Mouse (Mus musculus) heart, embryonic 12.5 days (tissue): Measurements from ENCODE around the gene B4galnt4. TPM values are rescaled to one million over a fixed set of nuclear protein-coding genes. Genes with fewer than 3 reads are reported as not detected.
"Not testable (repeated sequence)": the region's sequence is repeated elsewhere in the genome, so short reads cannot be mapped to it uniquely, and the experiment has no call there.

Source experiments
- ATAC-seq: fragments of 200-750 bp; cut with Nextera tagmentation; 2 replicates; pipeline ENCODE4 v1.8.0; 2017; ENCODE audit warnings: moderate TSS enrichment, moderate library complexity; ENCODE audit not compliant: insufficient number of reproducible peaks, low FRiP score
- H3K27ac ChIP-seq: fragments of 300-500 bp; sonication (generic); 2 replicates; pipeline ENCODE4 v1.5.1; 2016; ENCODE audit warnings: mild to moderate bottlenecking, moderate library complexity; ENCODE audit not compliant: poor library complexity, severe bottlenecking
- H3K27me3 ChIP-seq: fragments of 300-500 bp; sonication (generic); replicated peaks from 2 replicates; pipeline ENCODE4 v1.6.1; 2016; ENCODE audit warnings: mild to moderate bottlenecking, moderate library complexity
- H3K36me3 ChIP-seq: fragments of 300-500 bp; sonication (generic); 2 replicates; pipeline ENCODE4 v1.6.1; 2016; ENCODE audit warnings: mild to moderate bottlenecking, moderate library complexity
- H3K4me1 ChIP-seq: fragments of 300-500 bp; sonication (generic); replicated peaks from 2 replicates; pipeline ENCODE4 v1.6.1; 2016; ENCODE audit warnings: mild to moderate bottlenecking
- H3K4me2 ChIP-seq: fragments of 300-500 bp; sonication (generic); 2 replicates; pipeline ENCODE4 v1.6.1; 2016; ENCODE audit warnings: mild to moderate bottlenecking, moderate library complexity
- H3K4me3 ChIP-seq: fragments of 300-500 bp; sonication (generic); 2 replicates; pipeline ENCODE4 v1.5.1; 2016; ENCODE audit warnings: mild to moderate bottlenecking
- H3K9ac ChIP-seq: fragments of 300-500 bp; sonication (generic); 2 replicates; pipeline ENCODE4 v1.6.1; 2016; ENCODE audit warnings: mild to moderate bottlenecking, moderate library complexity
- H3K9me3 ChIP-seq: fragments of 300-500 bp; sonication (generic); replicated peaks from 2 replicates; pipeline ENCODE4 v1.6.1; 2016; ENCODE audit warnings: mild to moderate bottlenecking, moderate library complexity
- WGBS: fragments of 180-500 bp; shearing (Covaris S2); methylation state at CpG from one replicate; pipeline ENCODE4 v1.1.7; 2016; 5-methylcytosine and 5-hydroxymethylcytosine counted together
- polyA plus RNA-seq: library from polyadenylated mRNA; unstranded; fragments of >200 nt; fragmentation: Nextera tagmentation; extraction: Ambion mirVana; gene quantifications from 2 replicates; pipeline ENCODE4 v1.2.1, GENCODE M21; 2016

Gene B4galnt4
- polyA plus RNA-seq, result 2.0 and 2.5 TPM in 2 replicates

GRCm38 (mm10) chr7:141060426-141061242 is at the start of gene B4galnt4:
B4galnt4 (plus strand) TSS chr7:141061104.
- no peaks in the 10 kb centered on the region for H3K9me3 ChIP-seq
- H3K9ac ChIP-seq, result peak within 1 kb of the TSS; percentile 55
- ATAC-seq, result peak; percentile 67
- H3K36me3 ChIP-seq, result no peaks in the 10 kb centered on the region
- H3K4me2 ChIP-seq, result peak within 1 kb of the TSS; percentile 88
- H3K4me3 ChIP-seq, result peak within 1 kb of the TSS; percentile 59
- H3K4me1 ChIP-seq, result 0 out of 2 replicates have a peak, but pooled peaks cover 8% of the 10 kb centered on the region
- H3K27me3 ChIP-seq, result peaks cover 90% of the 10 kb centered on the region
- under 1% methylated on average over 64 of the region's 72 CpGs for WGBS
- H3K27ac ChIP-seq, result no peak within 1 kb of the TSS

- WGBS, result 83% methylated on average over 7 of the region's 7 CpGs
- no peaks in the 10 kb centered on the region for H3K9me3 ChIP-seq
- no peak for ATAC-seq
- no peak overlapping the region for H3K27ac ChIP-seq
- no peak overlapping the region for H3K4me3 ChIP-seq
- H3K4me1 ChIP-seq, result peaks cover 15% of the 10 kb centered on the region
- peaks cover 17% of the 10 kb centered on the region; the same call in 1 of the 2 replicates for H3K27me3 ChIP-seq
- H3K9ac ChIP-seq, result 0 out of 2 replicates have a peak overlapping the region, but pooled peaks have one; percentile 46
- no peaks in the 10 kb centered on the region for H3K36me3 ChIP-seq
- H3K4me2 ChIP-seq, result no peak overlapping the region
Measured at GRCm38 (mm10) chr7:141011238-141011770, 49.6 kb upstream of the B4galnt4 start.

DNA sequence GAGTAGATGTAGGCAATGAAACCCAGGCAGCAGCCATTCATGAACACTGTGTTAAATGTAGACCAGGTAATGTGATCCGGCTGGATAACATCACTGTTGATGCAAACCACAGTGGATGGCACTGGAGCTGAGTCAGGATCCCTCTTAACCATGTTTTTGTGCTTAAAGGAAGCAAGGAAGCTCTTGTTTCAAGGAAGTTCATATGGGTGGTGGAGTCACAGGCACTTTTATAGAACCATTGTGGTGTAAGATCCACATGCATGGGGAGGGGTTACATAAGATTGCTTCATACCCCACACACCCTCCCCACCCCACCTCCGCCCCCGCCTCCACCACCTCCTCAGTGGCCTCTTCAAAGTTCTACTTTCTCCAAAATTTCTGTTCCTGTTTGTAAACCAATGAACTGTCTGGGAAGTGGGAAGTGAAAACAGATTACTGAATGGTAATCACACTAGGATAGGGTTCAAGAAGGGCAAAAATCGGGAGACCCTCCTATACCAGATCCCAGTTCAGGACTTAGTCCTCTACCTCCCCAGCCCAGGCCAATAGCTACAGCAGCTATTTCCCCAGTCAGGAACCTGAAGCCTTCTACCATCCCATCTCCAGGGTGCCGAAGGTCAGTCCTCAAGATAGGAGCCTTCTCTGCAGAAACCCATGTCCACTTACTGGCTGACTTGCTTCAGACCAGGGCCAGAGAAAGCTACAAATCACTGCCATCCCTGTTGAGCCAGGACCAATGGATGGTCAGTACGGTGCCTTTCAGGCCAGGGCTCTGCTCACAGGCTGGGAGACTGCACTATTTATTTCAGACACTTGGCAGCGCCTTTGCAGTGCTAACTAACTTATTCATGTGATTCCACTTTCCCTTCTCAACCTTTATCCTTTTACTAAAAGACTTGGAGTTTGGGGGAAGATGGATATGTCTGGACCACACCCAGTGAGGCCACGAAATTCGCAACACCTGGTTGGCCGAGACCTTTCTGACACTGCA is 43.9 kb upstream of the B4galnt4 start:
- H3K9me3 ChIP-seq, result no peaks in the 10 kb centered on the region
- no peaks in the 10 kb centered on the region for H3K4me1 ChIP-seq
- H3K4me2 ChIP-seq, result no peak overlapping the region
- H3K27me3 ChIP-seq, result no peaks in the 10 kb centered on the region; the same call in 1 of the 2 replicates
- H3K9ac ChIP-seq, result no peak overlapping the region
- ATAC-seq, result no peak
- H3K36me3 ChIP-seq, result no peaks in the 10 kb centered on the region
- no peak overlapping the region for H3K27ac ChIP-seq
- 75% methylated on average over 10 of the region's 10 CpGs for WGBS
- no peak overlapping the region for H3K4me3 ChIP-seq

DNA sequence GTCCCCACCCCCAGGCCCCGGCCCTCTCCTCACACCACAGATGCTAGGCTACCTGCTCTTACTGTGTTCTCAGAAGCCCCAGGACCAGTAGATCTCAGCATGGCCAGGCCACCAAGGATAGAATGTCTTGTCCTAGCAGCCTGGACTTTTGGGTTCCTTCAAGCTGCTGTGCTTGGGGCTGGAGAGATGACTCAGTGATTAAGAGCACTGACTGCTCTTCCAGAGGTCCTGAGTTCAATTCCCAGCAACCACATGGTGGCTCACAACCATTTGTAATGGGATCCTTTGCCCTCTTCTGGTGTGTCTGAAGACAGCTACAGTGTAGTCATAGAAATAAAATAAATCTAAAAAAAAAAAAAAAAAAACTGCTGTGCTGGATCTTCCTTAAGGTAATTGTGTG is 43.1 kb upstream of the B4galnt4 start, which contains the start of gene Ifitm6:
Gene Ifitm6 (minus strand): TSS at position 101 of the 400 bp plus-strand sequence.
- H3K27ac ChIP-seq, H3K4me3 ChIP-seq, H3K4me1 ChIP-seq, H3K9me3 ChIP-seq, H3K4me2 ChIP-seq, H3K36me3 ChIP-seq, H3K27me3 ChIP-seq, ATAC-seq, H3K9ac ChIP-seq: not testable (repeated sequence)
- WGBS, result 79% methylated on average over 1 of the region's 1 CpGs

GRCm38 (mm10) chr7:141019028-141019427 is 41.9 kb upstream of the B4galnt4 start:
- no peaks in the 10 kb centered on the region for H3K9me3 ChIP-seq
- ATAC-seq, result no peak
- H3K27ac ChIP-seq, result no peak overlapping the region
- WGBS, result 88% methylated on average over 5 of the region's 5 CpGs
- H3K4me1 ChIP-seq, result no peaks in the 10 kb centered on the region
- no peaks in the 10 kb centered on the region; the same call in 1 of the 2 replicates for H3K27me3 ChIP-seq
- no peak overlapping the region for H3K9ac ChIP-seq
- no peak overlapping the region for H3K4me3 ChIP-seq
- H3K36me3 ChIP-seq, result no peaks in the 10 kb centered on the region
- no peak overlapping the region for H3K4me2 ChIP-seq

GRCm38 (mm10) chr7:141021489-141022449 is 39.1 kb upstream of the B4galnt4 start:
- Histone ChIP-seq H3K36me3 (no peaks in the 10 kb centered on the region), H3K27me3 (no peaks in the 10 kb centered on the region), H3K4me2 (no peak overlapping the region), H3K4me1 (0 out of 2 replicates have a peak, but pooled peaks cover 5% of the 10 kb centered on the region), H3K4me3 (no peak overlapping the region), H3K9ac (no peak overlapping the region), H3K27ac (no peak overlapping the region), H3K9me3 (no peaks in the 10 kb centered on the region)
- ATAC-seq, result no peak
- 74% methylated on average over 14 of the region's 14 CpGs for WGBS

DNA sequence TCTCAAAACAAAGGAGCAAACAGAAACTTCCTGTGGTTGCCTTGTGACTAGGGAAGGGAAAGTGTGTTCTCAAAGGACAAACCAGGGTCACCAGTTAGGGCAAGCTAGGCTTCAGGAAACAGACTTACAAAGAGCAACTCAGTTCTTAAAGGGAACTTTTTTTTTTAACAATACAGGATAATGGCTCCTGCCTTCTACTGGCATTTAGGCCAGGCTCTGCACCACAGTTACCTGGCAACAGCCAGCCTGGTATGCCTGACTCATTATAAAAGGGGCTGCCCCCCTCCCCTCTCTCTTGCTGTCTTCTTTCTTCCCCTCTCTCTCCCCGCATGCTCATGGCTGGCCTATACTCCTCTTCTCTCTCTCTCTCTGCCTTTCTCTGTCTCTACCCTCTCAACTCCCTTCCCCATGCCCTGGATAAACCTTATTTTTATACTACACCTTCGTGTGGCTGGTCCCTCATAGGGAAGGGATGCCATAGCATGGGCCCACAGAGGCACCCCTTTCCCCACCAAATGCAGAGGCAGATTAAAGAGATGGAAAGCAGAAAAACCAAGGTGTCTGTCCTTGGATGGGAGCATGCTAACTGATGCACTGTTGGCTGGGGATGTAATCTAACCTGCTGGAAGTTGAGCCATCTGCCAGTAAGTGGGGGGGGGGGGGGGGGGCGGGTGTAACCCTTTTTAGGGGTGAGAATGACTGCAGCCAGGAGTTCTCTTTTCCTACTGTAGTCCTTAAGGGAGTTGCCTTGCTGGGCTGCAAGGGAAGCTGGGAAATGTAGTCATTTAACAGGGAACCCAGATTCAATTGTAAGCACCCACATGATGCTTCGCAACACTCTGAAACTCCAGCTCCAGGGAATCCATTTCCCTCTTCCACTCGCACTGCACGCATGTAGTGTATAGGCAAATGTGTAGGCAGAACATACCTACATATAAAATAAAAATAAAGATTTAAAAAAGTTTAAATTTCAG is 35.8 kb upstream of the B4galnt4 start:
- H3K4me2 ChIP-seq, result no peak overlapping the region
- ATAC-seq, result no peak
- no peak overlapping the region for H3K27ac ChIP-seq
- H3K9ac ChIP-seq, result no peak overlapping the region
- H3K9me3 ChIP-seq, result no peaks in the 10 kb centered on the region
- H3K36me3 ChIP-seq, result no peaks in the 10 kb centered on the region
- no peaks in the 10 kb centered on the region for H3K27me3 ChIP-seq
- H3K4me3 ChIP-seq, result no peak overlapping the region
- 44% methylated on average over 6 of the region's 6 CpGs for WGBS
- 0 out of 2 replicates have a peak, but pooled peaks cover 5% of the 10 kb centered on the region for H3K4me1 ChIP-seq

DNA sequence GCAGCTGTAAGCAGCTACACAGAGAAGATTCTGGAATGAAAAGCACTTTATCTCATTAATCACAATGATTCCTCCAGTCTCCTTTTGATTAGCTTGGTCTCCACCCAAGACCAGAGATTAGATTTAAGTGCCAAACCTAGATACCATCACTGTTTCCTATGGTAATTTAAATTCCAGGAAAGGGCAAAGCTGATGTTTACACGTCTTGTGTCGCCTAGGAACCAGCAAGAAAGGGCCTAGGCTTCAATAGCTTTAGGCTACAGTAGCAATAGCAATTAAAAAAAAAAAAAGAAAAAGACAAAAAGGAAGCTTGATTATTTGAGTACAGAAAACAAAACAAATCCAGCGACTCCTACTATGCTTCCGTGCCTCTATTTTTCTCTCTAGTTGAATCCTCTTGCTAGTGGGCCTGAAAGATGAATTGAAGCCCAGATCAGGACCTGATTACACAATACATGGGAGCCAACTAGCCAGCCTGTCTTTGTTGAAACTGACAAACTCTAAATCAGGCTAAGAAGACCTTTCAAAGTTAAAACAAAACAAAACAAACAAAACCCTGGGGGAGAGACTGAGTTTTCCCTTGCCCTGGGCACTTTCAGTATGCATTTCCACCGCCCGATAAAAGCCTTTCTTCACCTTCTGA is 34.7 kb upstream of the B4galnt4 start:
- 0 out of 2 replicates have a peak, but pooled peaks cover 5% of the 10 kb centered on the region for H3K4me1 ChIP-seq
- ATAC-seq, result no peak
- H3K9me3 ChIP-seq, result no peaks in the 10 kb centered on the region
- no peak overlapping the region for H3K4me2 ChIP-seq
- H3K27me3 ChIP-seq, result 0 out of 2 replicates have a peak, but pooled peaks cover 5% of the 10 kb centered on the region
- no peak overlapping the region for H3K9ac ChIP-seq
- H3K36me3 ChIP-seq, result no peaks in the 10 kb centered on the region
- no peak overlapping the region for H3K4me3 ChIP-seq
- no peak overlapping the region for H3K27ac ChIP-seq
- WGBS, result 51% methylated on average over 6 of the region's 6 CpGs

- Histone ChIP-seq H3K4me2 (no peak overlapping the region), H3K27ac (0 out of 2 replicates have a peak overlapping the region, but pooled peaks have one; percentile 16), H3K9ac (no peak overlapping the region), H3K4me1 (0 out of 2 replicates have a peak, but pooled peaks cover 5% of the 10 kb centered on the region), H3K4me3 (no peak overlapping the region), H3K27me3 (0 out of 2 replicates have a peak, but pooled peaks cover 5% of the 10 kb centered on the region), H3K9me3 (no peaks in the 10 kb centered on the region), H3K36me3 (no peaks in the 10 kb centered on the region)
- no peak for ATAC-seq
- WGBS, result 59% methylated on average over 5 of the region's 5 CpGs
Measured at GRCm38 (mm10) chr7:141026740-141027098, 34.2 kb upstream of the B4galnt4 start.
